Mouse (Mus musculus) liver, adult 2 months (tissue): ENCODE data around the gene Sh3d19. TPM values are rescaled to one million over a fixed set of nuclear protein-coding genes. Genes with fewer than 3 reads are reported as not detected.

Experiments
- DNase-seq: peaks from one replicate; pipeline ENCODE4 v3.0.0-alpha.2; 2011; ENCODE audit warnings: low read depth, low spot score; ENCODE audit errors: extremely low read depth
- H3K27ac ChIP-seq: fragments of 200-500 bp; replicated peaks from 2 replicates; pipeline ENCODE4 v1.5.1; 2012; ENCODE audit warnings: low read depth, mild to moderate bottlenecking, control low read depth, inconsistent platforms, low read length; ENCODE audit not compliant: insufficient read depth
- H3K27me3 ChIP-seq: fragments of 200-500 bp; 2 replicates; pipeline ENCODE4 v1.6.1; 2012; ENCODE audit warnings: mild to moderate bottlenecking, moderate library complexity, low read length, inconsistent platforms; ENCODE audit not compliant: control insufficient read depth, insufficient read depth
- H3K36me3 ChIP-seq: fragments of 200-500 bp; 2 replicates; pipeline ENCODE4 v1.6.1; 2012; ENCODE audit warnings: low read length, inconsistent platforms; ENCODE audit not compliant: control insufficient read depth, insufficient read depth
- H3K4me1 ChIP-seq: fragments of 200-500 bp; 2 replicates; pipeline ENCODE4 v1.6.1; 2011; ENCODE audit warnings: low read length; ENCODE audit not compliant: control insufficient read depth, insufficient read depth
- H3K4me3 ChIP-seq: fragments of 200-500 bp; 2 replicates; pipeline ENCODE4 v1.5.1; 2011; ENCODE audit warnings: low read depth, mild to moderate bottlenecking, control low read depth, low read length, moderate library complexity; ENCODE audit not compliant: insufficient read depth
- H3K79me2 ChIP-seq: fragments of 200-500 bp; 2 replicates; pipeline ENCODE4 v1.6.1; 2012; ENCODE audit warnings: inconsistent platforms, mild to moderate bottlenecking, low read length, moderate library complexity; ENCODE audit not compliant: control insufficient read depth, insufficient read depth
- H3K9ac ChIP-seq: fragments of 200-500 bp; 2 replicates; pipeline ENCODE4 v1.6.1; 2012; ENCODE audit warnings: low read depth, mild to moderate bottlenecking, control low read depth, inconsistent platforms, low read length
- CTCF ChIP-seq: fragments of 200-500 bp; IDR thresholded peaks from 2 replicates; pipeline ENCODE4 v1.5.1; 2011; ENCODE audit warnings: low read depth, low read length, control low read depth
- POLR2A ChIP-seq: fragments of 200-500 bp; IDR thresholded peaks from 2 replicates; pipeline ENCODE4 v1.6.1; 2011; ENCODE audit warnings: low read length, control low read depth; ENCODE audit not compliant: insufficient read depth; ENCODE audit errors: extremely low read depth
- WGBS: fragments of 180-500 bp; shearing (Covaris S2); methylation state at CpG from one replicate; pipeline ENCODE4 v1.1.7; 2018; 5-methylcytosine and 5-hydroxymethylcytosine counted together
- polyA plus RNA-seq: library from polyadenylated mRNA; depleted of rRNA; stranded (reverse); fragments of >200 nt; gene quantifications from 2 replicates; pipeline ENCODE4 v1.2.3, GENCODE M21; 2012
- total RNA-seq: library from RNA; depleted of rRNA; stranded (reverse); fragments of >200 nt; gene quantifications from 2 replicates; pipeline ENCODE4 v1.2.3, GENCODE M21; 2014

Gene Sh3d19
- total and polyA plus RNA-seq, 2 experiments, result 40.1 to 52.0 TPM

DNA sequence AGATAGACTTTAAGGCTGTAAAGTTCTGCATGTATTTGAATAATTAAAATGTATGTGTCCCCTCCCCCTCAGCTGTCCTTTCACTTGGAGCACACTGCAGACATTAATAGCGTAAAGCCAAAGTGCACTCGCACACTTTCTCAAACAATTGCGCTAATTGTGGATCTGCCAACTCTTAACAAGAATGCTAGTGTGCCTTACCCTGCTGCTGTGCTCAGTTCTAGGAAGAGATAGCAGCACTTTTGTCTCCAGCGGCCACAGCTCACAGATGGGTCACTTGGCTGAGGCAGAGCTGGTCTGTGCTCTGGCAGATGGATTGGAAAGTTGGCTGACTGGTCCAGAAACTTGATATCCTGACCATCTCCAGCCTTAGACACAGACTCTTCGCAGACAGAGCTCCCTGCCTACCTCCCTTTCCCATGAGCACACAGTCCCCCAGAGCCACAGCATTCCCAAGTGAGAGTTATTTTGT, 42.7 kb upstream of the Sh3d19 start:
- H3K9ac ChIP-seq, result no peak overlapping the region
- H3K27ac ChIP-seq, result no peak overlapping the region
- DNase-seq, result no peak
- no peaks in the 10 kb centered on the region for H3K36me3 ChIP-seq
- H3K4me3 ChIP-seq, result no peak overlapping the region
- H3K4me1 ChIP-seq, result no peaks in the 10 kb centered on the region
- H3K79me2 ChIP-seq, result no peaks in the 10 kb centered on the region
- TF ChIP-seq CTCF (no peak), POLR2A (no peak)
- 79% methylated on average over 5 of the region's 5 CpGs for WGBS
- no peaks in the 10 kb centered on the region for H3K27me3 ChIP-seq

DNA sequence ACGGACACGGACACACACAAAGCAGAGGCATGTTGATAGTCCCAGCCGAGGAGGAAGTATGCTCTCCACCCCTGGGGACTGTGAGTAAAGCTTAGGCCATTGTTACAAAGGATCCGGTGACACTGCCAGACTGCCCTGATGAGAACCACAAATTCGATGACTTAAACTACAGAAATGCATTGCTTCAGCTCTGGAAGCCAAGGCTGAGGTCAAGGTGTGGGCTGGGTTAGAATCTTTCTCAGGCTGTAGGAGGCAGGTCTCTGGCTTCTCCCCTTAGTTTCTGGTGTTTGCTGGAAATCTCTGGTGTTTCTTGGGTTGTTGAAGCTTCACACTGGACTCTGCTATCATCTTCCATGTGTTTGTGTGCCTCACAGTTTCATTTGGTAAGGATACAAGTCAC, 41.2 kb upstream of the Sh3d19 start:
- H3K4me1 ChIP-seq, result no peaks in the 10 kb centered on the region
- H3K36me3 ChIP-seq, result no peaks in the 10 kb centered on the region
- no peaks in the 10 kb centered on the region for H3K27me3 ChIP-seq
- no peak overlapping the region for H3K27ac ChIP-seq
- WGBS, result 81% methylated on average over 5 of the region's 5 CpGs
- no peak for DNase-seq
- H3K79me2 ChIP-seq, result no peaks in the 10 kb centered on the region
- TF ChIP-seq CTCF, result no peak
- no peak for TF ChIP-seq POLR2A
- H3K9ac ChIP-seq, result no peak overlapping the region
- no peak overlapping the region for H3K4me3 ChIP-seq

DNA sequence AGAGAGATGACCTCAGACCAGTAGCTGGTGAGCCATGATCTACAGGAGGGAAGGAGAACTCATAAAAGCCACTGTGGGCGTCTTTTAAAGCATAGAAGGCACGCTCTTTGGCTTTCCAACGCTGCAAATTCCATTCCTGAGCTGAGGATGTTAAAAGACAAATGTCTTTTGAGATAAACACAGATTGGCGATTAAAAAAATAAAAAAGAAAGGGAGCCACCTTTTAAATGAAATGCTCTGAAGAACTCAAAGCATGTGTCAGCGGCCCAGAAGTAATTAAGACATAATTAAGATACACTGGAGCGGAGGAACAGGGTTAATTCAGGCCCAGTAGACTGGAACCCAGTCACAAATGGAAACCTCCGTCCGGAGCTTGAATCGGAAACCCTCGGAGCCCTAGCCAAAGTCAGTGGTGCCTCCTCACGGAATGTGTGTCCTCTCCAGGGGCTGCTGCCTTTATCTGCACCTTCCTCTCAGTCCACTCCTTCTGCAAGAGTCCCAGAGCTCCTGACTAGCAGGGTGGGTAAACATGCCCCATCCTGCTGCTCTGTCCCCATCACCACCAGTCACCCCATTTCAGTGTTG, 40.1 kb upstream of the Sh3d19 start:
- DNase-seq, result no peak
- H3K4me1 ChIP-seq, result no peaks in the 10 kb centered on the region
- H3K36me3 ChIP-seq, result no peaks in the 10 kb centered on the region
- no peaks in the 10 kb centered on the region for H3K79me2 ChIP-seq
- no peak overlapping the region for H3K4me3 ChIP-seq
- no peak overlapping the region for H3K9ac ChIP-seq
- TF ChIP-seq POLR2A, result no peak
- TF ChIP-seq CTCF, result no peak
- WGBS, result 90% methylated on average over 11 of the region's 11 CpGs
- no peak overlapping the region for H3K27ac ChIP-seq
- no peaks in the 10 kb centered on the region for H3K27me3 ChIP-seq

DNA sequence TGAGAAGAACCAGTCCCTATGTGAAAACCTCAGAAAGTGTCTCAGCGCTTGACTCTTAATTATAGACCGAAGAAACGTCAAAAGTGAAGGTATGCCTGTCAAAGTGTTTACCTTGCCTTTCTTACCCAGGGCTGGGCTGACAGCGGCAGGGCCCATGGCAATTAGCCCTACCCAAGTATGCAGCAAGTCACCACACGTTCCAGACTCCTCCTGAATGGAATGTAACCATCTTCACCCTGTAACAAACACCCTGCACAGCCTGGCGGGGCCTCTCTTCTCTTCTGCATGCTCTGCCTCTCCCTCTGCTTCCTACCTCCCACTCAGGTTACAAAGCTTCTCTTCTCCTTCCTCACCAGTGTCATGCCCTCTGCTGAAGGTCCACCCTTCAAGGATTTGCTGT, 39.0 kb upstream of the Sh3d19 start:
- no peak for TF ChIP-seq CTCF
- TF ChIP-seq POLR2A, result no peak
- H3K36me3 ChIP-seq, result no peaks in the 10 kb centered on the region
- H3K27me3 ChIP-seq, result no peaks in the 10 kb centered on the region
- no peak overlapping the region for H3K9ac ChIP-seq
- DNase-seq, result no peak
- H3K79me2 ChIP-seq, result no peaks in the 10 kb centered on the region
- no peak overlapping the region for H3K27ac ChIP-seq
- 83% methylated on average over 6 of the region's 6 CpGs for WGBS
- no peak overlapping the region for H3K4me3 ChIP-seq
- H3K4me1 ChIP-seq, result no peaks in the 10 kb centered on the region

DNA sequence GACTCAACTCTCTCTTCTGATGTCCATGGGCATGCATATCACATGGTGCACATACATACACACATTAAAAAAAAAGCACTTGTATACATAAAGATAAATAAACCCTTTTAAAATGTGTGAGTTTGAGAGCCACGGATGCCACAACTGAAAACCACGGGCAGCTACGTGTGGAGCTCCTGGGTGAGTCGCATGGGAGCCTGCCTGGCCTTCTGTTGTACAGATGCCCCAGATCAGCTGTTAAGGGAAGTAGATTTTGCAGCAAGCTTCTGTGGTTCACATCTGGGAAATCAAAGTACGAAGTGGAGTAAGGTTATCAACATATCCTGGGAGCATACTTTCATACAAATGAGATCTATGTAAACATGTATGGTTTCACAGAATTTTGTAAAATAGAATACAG, 37.3 kb upstream of the Sh3d19 start:
- no peak overlapping the region for H3K9ac ChIP-seq
- WGBS, result 90% methylated on average over 5 of the region's 5 CpGs
- TF ChIP-seq POLR2A (no peak), CTCF (no peak)
- DNase-seq, result no peak
- no peaks in the 10 kb centered on the region for H3K27me3 ChIP-seq
- no peaks in the 10 kb centered on the region for H3K79me2 ChIP-seq
- no peak overlapping the region for H3K27ac ChIP-seq
- no peaks in the 10 kb centered on the region for H3K4me1 ChIP-seq
- H3K4me3 ChIP-seq, result no peak overlapping the region
- H3K36me3 ChIP-seq, result no peaks in the 10 kb centered on the region

DNA sequence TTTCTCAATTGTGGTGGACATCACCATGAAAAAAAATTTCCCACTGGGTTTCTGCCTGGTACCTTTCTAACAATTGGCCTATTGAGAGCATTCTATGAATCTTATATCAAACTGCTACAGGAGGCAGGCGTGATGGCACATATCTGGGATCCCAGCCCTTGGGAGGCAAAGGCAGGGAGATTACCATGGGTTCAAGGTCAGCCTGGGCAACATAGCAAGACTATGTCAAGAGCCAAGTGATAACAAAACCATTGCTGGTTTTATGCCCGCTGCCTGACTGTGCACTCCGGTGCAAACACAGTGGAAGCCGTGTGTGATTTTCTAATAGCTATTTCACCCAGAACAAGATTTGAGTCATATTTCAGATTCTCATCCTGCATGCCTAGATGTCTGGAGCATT, 20.0 kb upstream of the Sh3d19 start:
- H3K4me3 ChIP-seq, result no peak overlapping the region
- no peak for DNase-seq
- H3K79me2 ChIP-seq, result no peaks in the 10 kb centered on the region
- no peaks in the 10 kb centered on the region for H3K27me3 ChIP-seq
- 89% methylated on average over 4 of the region's 4 CpGs for WGBS
- H3K36me3 ChIP-seq, result no peaks in the 10 kb centered on the region
- H3K4me1 ChIP-seq, result no peaks in the 10 kb centered on the region
- no peak overlapping the region for H3K9ac ChIP-seq
- no peak overlapping the region for H3K27ac ChIP-seq
- no peak for TF ChIP-seq POLR2A
- no peak for TF ChIP-seq CTCF
